Mouse (Mus musculus) ZHBTc4 (cell line): ENCODE measurements at regions not wholly inside any gene's neighbourhood (a gene's known extent, or its start where the extent isn't known, plus 50 kb on each side); places are given as distances from the start of the nearest gene placed in this dataset.

ENCODE experiments used
- DNase-seq: peaks from one replicate; pipeline ENCODE4 v3.0.0-alpha.2; 2011; ENCODE audit warnings: low read depth, low spot score

DNA sequence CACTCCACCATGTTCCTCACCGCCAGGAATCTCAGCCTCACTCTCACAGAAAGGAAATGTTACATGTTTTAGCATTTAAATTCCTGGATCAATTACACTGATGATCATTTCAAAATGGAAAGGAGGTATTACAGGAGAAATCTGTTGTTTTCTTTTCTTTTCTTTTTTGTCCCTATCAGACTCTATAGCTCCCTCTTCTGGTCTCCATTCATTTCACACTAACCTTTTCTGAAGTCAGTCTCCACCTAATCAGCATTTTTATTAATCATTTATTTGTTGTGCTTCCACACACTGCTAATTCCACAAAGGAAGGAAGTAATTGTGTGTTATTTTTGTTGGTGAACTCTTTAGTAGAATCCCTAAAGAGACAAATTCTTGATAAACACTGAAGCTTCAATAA is 130.5 kb upstream of the Car10 start:
- DNase-seq, result peak; percentile 2

GRCm38 (mm10) chr11:92999603-93000002 is 98.2 kb upstream of the Car10 start:
- DNase-seq, result no peak

- DNase-seq, result no peak
Measured at GRCm38 (mm10) chr11:93005991-93006390, 91.8 kb upstream of the Car10 start.

GRCm38 (mm10) chr11:93025981-93026380 is 71.8 kb upstream of the Car10 start:
- DNase-seq, result no peak

DNA sequence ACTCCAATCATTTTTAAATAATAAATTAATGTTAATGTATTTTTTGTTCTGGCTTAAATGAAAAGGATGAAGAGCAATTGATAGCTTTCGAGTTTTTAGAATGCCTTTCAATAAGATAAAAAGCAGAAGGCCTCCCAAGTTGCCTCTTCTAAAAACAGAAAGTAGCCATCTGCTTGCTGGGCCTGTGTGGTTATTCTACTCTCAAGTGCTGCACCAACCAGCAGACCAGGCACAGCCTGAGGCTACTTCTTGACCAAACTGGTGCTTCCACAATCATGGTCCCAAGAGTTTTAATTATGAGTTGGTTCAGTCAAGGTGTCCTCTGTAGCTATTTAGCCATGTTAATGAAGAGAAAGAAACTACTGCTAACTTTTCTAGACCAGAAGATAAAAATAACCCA is 62.3 kb upstream of the Car10 start:
- DNase-seq, result no peak

GRCm38 (mm10) chr11:93037846-93038245 is 60.0 kb upstream of the Car10 start:
- DNase-seq, result no peak

GRCm38 (mm10) chr11:93039325-93039724 is 58.5 kb upstream of the Car10 start:
- no peak for DNase-seq

GRCm38 (mm10) chr11:93040816-93041215 is 57.0 kb upstream of the Car10 start:
- peak; percentile 57 for DNase-seq

GRCm38 (mm10) chr11:93044998-93045397 is 52.8 kb upstream of the Car10 start:
- DNase-seq, result no peak
